Mouse (Mus musculus): ENCODE results near the gene Ptprd. TPM values are rescaled to one million over a fixed set of nuclear protein-coding genes. Genes with fewer than 3 reads are reported as not detected.

The Ptprd gene
- polyA plus RNA-seq, 1 experiment from 2014 or later = 15.9 TPM

- Histone ChIP-seq H3K9me3 (no peaks in the 10 kb centered on the region), H3K27ac (no peak overlapping the region), H3K4me3 (no peak overlapping the region), H3K9ac (no peak overlapping the region), H3K36me3 (no peaks in the 10 kb centered on the region), H3K4me1 (no peaks in the 10 kb centered on the region), H3K27me3 (no peaks in the 10 kb centered on the region), H3K4me2 (no peak overlapping the region)
- WGBS = 84% methylated on average over 5 of the region's 5 CpGs
- ATAC-seq (ENCODE audit: borderline replicate concordance, extremely low read depth, low FRiP score, low TSS enrichment) = no peak
Observed at GRCm38 (mm10) chr4:76305987-76306386, 1905.8 kb downstream of the Ptprd start.

DNA sequence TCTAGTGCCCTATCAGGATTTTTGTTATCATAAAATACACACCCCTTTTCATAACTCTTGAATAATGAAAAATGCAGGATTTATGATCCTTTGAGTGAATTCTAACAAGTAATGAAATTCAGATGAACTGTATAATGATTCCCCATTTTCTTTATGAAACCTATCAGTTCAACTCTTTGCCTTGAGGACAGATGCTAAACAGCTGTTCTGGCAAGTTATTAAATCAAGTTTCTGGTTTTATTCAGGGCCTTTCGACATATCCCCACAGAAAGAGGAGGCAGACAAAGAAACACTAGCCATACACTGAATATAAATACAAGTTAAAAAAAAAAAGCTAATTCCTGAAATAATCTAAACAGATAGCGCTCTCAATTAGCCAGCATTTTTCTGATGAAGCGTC lies 1914.4 kb downstream of the Ptprd start:
- Histone ChIP-seq H3K4me1 (peaks cover 10% of the 10 kb centered on the region; the same call in 1 of the 2 replicates), H3K36me3 (no peaks in the 10 kb centered on the region), H3K27me3 (no peaks in the 10 kb centered on the region), H3K9me3 (no peaks in the 10 kb centered on the region), H3K4me2 (no peak overlapping the region), H3K4me3 (no peak overlapping the region), H3K9ac (no peak overlapping the region), H3K27ac (no peak overlapping the region)
- whole genome bisulfite sequencing = 46% methylated on average over 3 of the region's 3 CpGs
- ATAC-seq (ENCODE audit: borderline replicate concordance, extremely low read depth, low FRiP score, low TSS enrichment) = no peak

DNA sequence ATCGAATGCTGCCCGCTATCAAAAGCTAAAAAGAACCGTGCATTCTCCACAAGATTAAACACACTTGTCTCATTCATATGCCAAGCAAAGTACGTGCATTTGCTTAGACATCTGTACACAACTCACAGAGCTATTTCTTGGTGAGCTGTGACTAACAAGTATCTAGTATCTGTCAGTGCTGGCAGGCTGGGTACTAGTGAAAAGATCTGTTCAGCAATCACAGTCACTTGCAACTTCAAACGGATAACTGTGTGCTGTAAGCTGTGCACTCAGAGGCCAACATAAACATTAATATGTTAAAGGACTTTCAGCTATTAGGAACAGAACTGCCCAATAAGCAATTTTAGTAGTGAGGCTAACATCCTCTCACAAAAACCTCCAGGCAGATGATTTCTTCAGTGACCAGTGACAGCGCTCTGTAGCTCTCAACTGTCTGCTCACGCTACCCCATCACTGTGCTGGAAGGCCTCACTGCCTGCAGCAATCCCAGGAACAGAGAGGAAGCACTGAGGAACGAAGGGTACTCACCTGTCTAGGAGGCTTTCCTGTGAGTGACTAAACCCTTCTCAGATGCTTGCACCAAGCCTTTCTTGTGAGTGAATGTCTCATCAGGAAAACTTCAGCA lies 1918.9 kb downstream of the Ptprd start:
- no peak overlapping the region for H3K4me2 ChIP-seq
- 36% methylated on average over 8 of the region's 8 CpGs for WGBS

DNA sequence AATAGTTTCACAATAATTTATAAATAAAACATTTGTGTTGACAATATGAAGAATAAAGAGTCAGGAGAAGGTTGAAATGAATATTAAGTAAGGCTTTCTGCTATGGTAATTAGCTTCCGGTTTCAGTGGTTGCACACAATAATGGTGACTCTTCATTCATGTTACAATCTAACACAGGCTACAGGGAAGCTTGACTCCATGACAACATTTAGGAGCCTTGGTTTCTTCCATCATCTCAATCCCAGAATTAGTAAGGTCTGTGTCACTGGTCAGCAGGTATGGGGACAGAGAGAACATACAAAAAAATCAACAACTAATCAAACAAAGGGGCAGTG lies 1921.3 kb downstream of the Ptprd start:
- H3K9me3 ChIP-seq = no peaks in the 10 kb centered on the region
- no peak overlapping the region for H3K4me2 ChIP-seq
- H3K36me3 ChIP-seq = no peaks in the 10 kb centered on the region
- no peak overlapping the region for H3K4me3 ChIP-seq
- H3K27ac ChIP-seq = no peak overlapping the region
- no peak overlapping the region for H3K9ac ChIP-seq
- H3K4me1 ChIP-seq = 0 out of 2 replicates have a peak, but pooled peaks cover 16% of the 10 kb centered on the region
- WGBS = 84% methylated on average over 1 of the region's 1 CpGs
- no peak for ATAC-seq (ENCODE audit: borderline replicate concordance, extremely low read depth, low FRiP score, low TSS enrichment)
- no peaks in the 10 kb centered on the region for H3K27me3 ChIP-seq

More for the DNA sequence above, 1918.9 kb downstream of the Ptprd start:
- Histone ChIP-seq H3K9ac (no peak overlapping the region), H3K4me3 (no peak overlapping the region), H3K27me3 (no peaks in the 10 kb centered on the region), H3K36me3 (no peaks in the 10 kb centered on the region), H3K4me1 (peaks cover 10% of the 10 kb centered on the region; the same call in 1 of the 2 replicates), H3K27ac (no peak overlapping the region), H3K9me3 (no peaks in the 10 kb centered on the region)
- peak; percentile 90; the same call in 1 of the 2 replicates for ATAC-seq (ENCODE audit: borderline replicate concordance, extremely low read depth, low FRiP score, low TSS enrichment)

- Histone ChIP-seq H3K36me3 (no peaks in the 10 kb centered on the region), H3K4me2 (no peak overlapping the region), H3K27me3 (no peaks in the 10 kb centered on the region), H3K4me1 (0 out of 2 replicates have a peak, but pooled peaks cover 16% of the 10 kb centered on the region), H3K4me3 (no peak overlapping the region), H3K27ac (no peak overlapping the region), H3K9ac (no peak overlapping the region), H3K9me3 (no peaks in the 10 kb centered on the region)
- WGBS = 45% methylated on average over 12 of the region's 12 CpGs
- ATAC-seq (ENCODE audit: borderline replicate concordance, extremely low read depth, low FRiP score, low TSS enrichment) = no peak
Observed at GRCm38 (mm10) chr4:76289612-76290483, 1921.9 kb downstream of the Ptprd start.

GRCm38 (mm10) chr4:76286016-76286415 lies 1925.7 kb downstream of the Ptprd start:
- H3K27me3 ChIP-seq = no peaks in the 10 kb centered on the region

GRCm38 (mm10) chr4:76282886-76283285 lies 1928.9 kb downstream of the Ptprd start:
- ATAC-seq (ENCODE audit: borderline replicate concordance, extremely low read depth, low FRiP score, low TSS enrichment) = no peak
- WGBS = 52% methylated on average over 4 of the region's 4 CpGs
- no peaks in the 10 kb centered on the region for H3K36me3 ChIP-seq
- no peak overlapping the region for H3K9ac ChIP-seq
- no peaks in the 10 kb centered on the region for H3K9me3 ChIP-seq
- no peak overlapping the region for H3K4me2 ChIP-seq
- peaks cover 12% of the 10 kb centered on the region; the same call in 1 of the 2 replicates for H3K4me1 ChIP-seq
- no peak overlapping the region for H3K27ac ChIP-seq
- no peak overlapping the region for H3K4me3 ChIP-seq
- H3K27me3 ChIP-seq = no peaks in the 10 kb centered on the region

More at GRCm38 (mm10) chr4:76286016-76286415, 1925.7 kb downstream of the Ptprd start:
- ATAC-seq (ENCODE audit: borderline replicate concordance, extremely low read depth, low FRiP score, low TSS enrichment) = no peak
- Histone ChIP-seq H3K4me2 (no peak overlapping the region), H3K36me3 (no peaks in the 10 kb centered on the region), H3K4me3 (no peak overlapping the region), H3K9ac (no peak overlapping the region), H3K4me1 (peaks cover 12% of the 10 kb centered on the region; the same call in 1 of the 2 replicates), H3K27ac (no peak overlapping the region), H3K9me3 (no peaks in the 10 kb centered on the region)
- WGBS = 40% methylated on average over 2 of the region's 2 CpGs

GRCm38 (mm10) chr4:76262727-76263126 lies 1949.0 kb downstream of the Ptprd start:
- Histone ChIP-seq H3K9ac (no peak overlapping the region), H3K27me3 (no peaks in the 10 kb centered on the region), H3K36me3 (no peaks in the 10 kb centered on the region), H3K4me2 (no peak overlapping the region), H3K27ac (no peak overlapping the region), H3K4me3 (no peak overlapping the region), H3K9me3 (no peaks in the 10 kb centered on the region), H3K4me1 (no peaks in the 10 kb centered on the region)
- 80% methylated on average over 4 of the region's 4 CpGs for whole genome bisulfite sequencing
- no peak for ATAC-seq (ENCODE audit: borderline replicate concordance, extremely low read depth, low FRiP score, low TSS enrichment)

DNA sequence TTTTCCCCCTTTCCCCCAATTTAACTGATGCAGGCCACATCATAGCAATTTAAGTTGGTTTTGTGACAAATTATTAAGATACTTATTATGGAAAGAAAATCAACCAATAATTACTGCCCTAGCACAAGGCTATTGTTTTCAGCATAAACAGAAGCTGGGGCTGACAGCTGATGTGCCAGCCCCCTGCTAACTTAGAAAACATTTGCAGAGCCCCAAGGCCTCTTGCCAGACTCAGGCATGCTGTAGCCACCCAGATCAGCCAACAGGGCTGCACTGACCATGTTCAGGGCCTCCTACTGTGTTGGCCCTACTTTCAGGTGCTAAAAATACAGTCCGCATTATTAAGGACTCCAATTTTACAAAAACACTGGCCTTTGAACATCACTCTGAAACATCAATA lies 1951.1 kb downstream of the Ptprd start:
- ATAC-seq (ENCODE audit: borderline replicate concordance, extremely low read depth, low FRiP score, low TSS enrichment) = no peak
- Histone ChIP-seq H3K4me3 (no peak overlapping the region), H3K27me3 (no peaks in the 10 kb centered on the region), H3K4me2 (no peak overlapping the region), H3K9ac (no peak overlapping the region), H3K9me3 (no peaks in the 10 kb centered on the region), H3K27ac (no peak overlapping the region), H3K4me1 (no peaks in the 10 kb centered on the region), H3K36me3 (no peaks in the 10 kb centered on the region)
- WGBS = 88% methylated on average over 1 of the region's 1 CpGs

DNA sequence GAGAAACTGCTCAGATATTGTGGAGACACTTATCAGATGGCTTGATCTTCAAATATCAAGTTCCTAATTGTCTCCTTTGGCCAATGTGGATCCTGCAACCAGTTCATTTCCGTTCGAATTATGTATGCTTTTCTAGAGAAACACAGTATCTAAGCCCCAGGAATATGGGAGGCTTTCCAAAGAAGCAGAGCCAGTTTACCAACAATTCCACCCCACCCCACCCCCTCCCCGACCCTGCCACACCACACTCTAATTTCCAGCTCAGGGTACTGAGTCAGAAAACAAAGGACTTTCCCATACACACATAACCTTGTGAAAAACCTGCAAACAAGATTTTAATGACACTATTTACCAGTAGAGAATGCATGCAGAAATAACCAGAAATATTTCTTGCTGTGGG lies 1951.5 kb downstream of the Ptprd start:
- no peak overlapping the region for H3K27ac ChIP-seq
- H3K4me1 ChIP-seq = no peaks in the 10 kb centered on the region
- 66% methylated on average over 3 of the region's 3 CpGs for WGBS
- no peaks in the 10 kb centered on the region for H3K36me3 ChIP-seq
- no peak overlapping the region for H3K9ac ChIP-seq
- H3K27me3 ChIP-seq = no peaks in the 10 kb centered on the region
- H3K4me3 ChIP-seq = no peak overlapping the region
- no peak for ATAC-seq (ENCODE audit: borderline replicate concordance, extremely low read depth, low FRiP score, low TSS enrichment)
- no peak overlapping the region for H3K4me2 ChIP-seq
- H3K9me3 ChIP-seq = no peaks in the 10 kb centered on the region

- no peak overlapping the region for H3K4me3 ChIP-seq
- no peaks in the 10 kb centered on the region for H3K4me1 ChIP-seq
- WGBS = 58% methylated on average over 2 of the region's 2 CpGs
- H3K27ac ChIP-seq = no peak overlapping the region
- H3K4me2 ChIP-seq = no peak overlapping the region
- H3K27me3 ChIP-seq = no peaks in the 10 kb centered on the region
- H3K36me3 ChIP-seq = no peaks in the 10 kb centered on the region
- no peaks in the 10 kb centered on the region for H3K9me3 ChIP-seq
- H3K9ac ChIP-seq = no peak overlapping the region
- no peak for ATAC-seq (ENCODE audit: borderline replicate concordance, extremely low read depth, low FRiP score, low TSS enrichment)
Observed at GRCm38 (mm10) chr4:76259636-76260035, 1952.1 kb downstream of the Ptprd start.

DNA sequence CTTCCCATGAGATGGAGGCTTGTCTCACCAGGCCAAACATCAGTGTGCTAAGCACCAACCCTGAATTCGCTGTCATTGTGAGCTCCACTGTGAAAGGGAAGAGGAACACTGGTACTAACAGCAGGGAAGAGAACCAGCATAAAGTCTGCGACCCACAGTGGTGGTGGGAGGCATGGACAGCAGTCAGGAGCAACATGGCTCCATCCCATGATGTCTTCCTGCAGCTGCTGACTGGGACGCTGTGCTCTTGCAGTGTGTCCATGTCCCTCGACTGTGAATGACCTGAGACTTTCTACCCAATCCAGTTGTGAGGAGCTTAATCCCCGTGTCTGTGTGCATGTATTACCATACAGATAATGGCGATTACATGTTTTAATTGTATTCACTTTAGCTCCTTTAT lies 1967.4 kb downstream of the Ptprd start:
- WGBS = 84% methylated on average over 6 of the region's 6 CpGs
- no peak for ATAC-seq (ENCODE audit: borderline replicate concordance, extremely low read depth, low FRiP score, low TSS enrichment)

More for the DNA sequence above, 1967.4 kb downstream of the Ptprd start:
- Histone ChIP-seq H3K4me1 (no peaks in the 10 kb centered on the region), H3K9ac (no peak overlapping the region), H3K27ac (no peak overlapping the region), H3K4me2 (no peak overlapping the region), H3K4me3 (no peak overlapping the region), H3K9me3 (no peaks in the 10 kb centered on the region), H3K36me3 (no peaks in the 10 kb centered on the region), H3K27me3 (no peaks in the 10 kb centered on the region)
